Mouse (Mus musculus) lung, embryonic 16.5 days (tissue): Measurements from ENCODE around the gene Srek1ip1. TPM values are rescaled to one million over a fixed set of nuclear protein-coding genes. Genes with fewer than 3 reads are reported as not detected.

Experiments
- ATAC-seq: fragments of 200-750 bp; cut with Nextera tagmentation; 2 replicates; pipeline ENCODE4 v1.8.0; 2017; ENCODE audit warnings: low read depth, mild to moderate bottlenecking, moderate library complexity
- H3K27ac ChIP-seq: fragments of 300-500 bp; sonication (generic); 2 replicates; pipeline ENCODE4 v1.5.1; 2014; ENCODE audit warnings: mild to moderate bottlenecking, control low read depth, low read length
- H3K27me3 ChIP-seq: fragments of 300-500 bp; sonication (generic); 2 replicates; pipeline ENCODE4 v1.6.1; 2014; ENCODE audit warnings: low read depth, low read length, mixed read lengths; ENCODE audit not compliant: control insufficient read depth, insufficient read depth
- H3K36me3 ChIP-seq: fragments of 300-500 bp; sonication (generic); 2 replicates; pipeline ENCODE4 v1.6.1; 2014; ENCODE audit warnings: low read length; ENCODE audit not compliant: control insufficient read depth, insufficient read depth
- H3K4me1 ChIP-seq: fragments of 300-500 bp; sonication (generic); replicated peaks from 2 replicates; pipeline ENCODE4 v1.6.1; 2014; ENCODE audit warnings: low read length, mixed read lengths; ENCODE audit not compliant: control insufficient read depth, insufficient read depth
- H3K4me2 ChIP-seq: fragments of 300-500 bp; sonication (generic); 2 replicates; pipeline ENCODE4 v1.6.1; 2014; ENCODE audit warnings: low read depth, low read length, control low read depth
- H3K4me3 ChIP-seq: fragments of 300-500 bp; sonication (generic); 2 replicates; pipeline ENCODE4 v1.5.1; 2014; ENCODE audit warnings: mild to moderate bottlenecking, low read length, control low read depth
- H3K9ac ChIP-seq: fragments of 300-500 bp; sonication (generic); 2 replicates; pipeline ENCODE4 v1.6.1; 2014; ENCODE audit warnings: low read length, control low read depth
- H3K9me3 ChIP-seq: fragments of 300-500 bp; sonication (generic); 2 replicates; pipeline ENCODE4 v1.6.1; 2016; ENCODE audit warnings: low read length; ENCODE audit not compliant: control insufficient read depth
- WGBS: fragments of 180-500 bp; shearing (Covaris S2); extraction: QIAGEN DNeasy Blood & Tissue Kit; methylation state at CpG from one replicate; pipeline ENCODE4 v1.1.7; 2014; 5-methylcytosine and 5-hydroxymethylcytosine counted together
- polyA plus RNA-seq: library from polyadenylated mRNA; unstranded; fragments of >200 nt; fragmentation: Nextera tagmentation; extraction: Ambion mirVana; gene quantifications from 2 replicates; pipeline ENCODE4 v1.2.1, GENCODE M21; 2015

Srek1ip1 gene
- polyA plus RNA-seq, 1 experiment from 2014 or later, result 23.8 TPM

- ATAC-seq, result no peak
- Histone ChIP-seq H3K27ac (no peak overlapping the region), H3K9me3 (no peaks in the 10 kb centered on the region), H3K9ac (no peak overlapping the region), H3K4me3 (no peak overlapping the region), H3K27me3 (no peaks in the 10 kb centered on the region; the same call in 1 of the 2 replicates), H3K36me3 (no peaks in the 10 kb centered on the region), H3K4me1 (no peaks in the 10 kb centered on the region), H3K4me2 (no peak overlapping the region)
- WGBS, result 89% methylated on average over 2 of the region's 2 CpGs
Observed at GRCm38 (mm10) chr13:104869907-104870306, 77.6 kb downstream of the Srek1ip1 start.

- Histone ChIP-seq H3K27ac (no peak overlapping the region), H3K27me3 (no peaks in the 10 kb centered on the region), H3K9ac (no peak overlapping the region), H3K4me1 (no peaks in the 10 kb centered on the region), H3K4me3 (no peak overlapping the region), H3K36me3 (no peaks in the 10 kb centered on the region), H3K9me3 (no peaks in the 10 kb centered on the region), H3K4me2 (no peak overlapping the region)
- 51% methylated on average over 4 of the region's 4 CpGs for WGBS
- no peak for ATAC-seq
Observed at GRCm38 (mm10) chr13:104878508-104878907, 86.2 kb downstream of the Srek1ip1 start.

GRCm38 (mm10) chr13:104883566-104884249 lies 91.4 kb downstream of the Srek1ip1 start:
- WGBS, result 31% methylated on average over 9 of the region's 16 CpGs
- Histone ChIP-seq H3K4me2 (no peak overlapping the region), H3K36me3 (no peaks in the 10 kb centered on the region), H3K27me3 (no peaks in the 10 kb centered on the region), H3K4me1 (no peaks in the 10 kb centered on the region), H3K4me3 (no peak overlapping the region), H3K9ac (no peak overlapping the region), H3K27ac (no peak overlapping the region), H3K9me3 (no peaks in the 10 kb centered on the region)
- ATAC-seq, result no peak

GRCm38 (mm10) chr13:104886308-104887032 lies 94.2 kb downstream of the Srek1ip1 start:
- Histone ChIP-seq H3K27me3 (no peaks in the 10 kb centered on the region), H3K9me3 (no peaks in the 10 kb centered on the region), H3K4me2 (no peak overlapping the region), H3K4me1 (no peaks in the 10 kb centered on the region), H3K36me3 (no peaks in the 10 kb centered on the region), H3K4me3 (no peak overlapping the region), H3K9ac (no peak overlapping the region), H3K27ac (no peak overlapping the region)
- no peak for ATAC-seq
- WGBS, result 51% methylated on average over 8 of the region's 8 CpGs

Other genes with a start within 250 kb of the Srek1ip1 start
- 25.0 and 26.5 TPM in 2 replicates for gene Cwc27, start 24.7 kb downstream of the Srek1ip1 start, polyA plus RNA-seq
- gene Shisal2b, start 71.4 kb downstream of the Srek1ip1 start, polyA plus RNA-seq, result 0.21 and 0.45 TPM in 2 replicates